ENCODE assay signal across 8 mouse cellular contexts in the genomic region with DNA sequence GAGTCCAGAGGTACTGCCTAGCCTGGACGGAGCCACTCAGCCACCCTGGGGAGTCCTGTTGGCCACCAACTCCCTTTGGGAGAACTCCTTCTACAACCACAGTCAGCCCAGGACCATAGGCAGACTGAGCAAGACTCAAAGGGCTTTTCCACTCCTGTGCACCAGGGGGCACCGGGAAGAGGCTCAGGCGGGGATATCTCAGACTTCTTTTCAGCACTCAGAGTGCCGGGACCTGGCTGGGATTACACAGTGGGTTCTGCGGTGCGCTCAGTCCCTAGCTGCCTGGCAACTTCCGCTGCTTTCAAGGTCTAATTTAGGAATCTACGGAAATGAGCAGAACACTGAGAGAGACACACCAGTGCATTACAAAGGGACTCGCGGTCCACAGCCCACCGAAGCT.
DNase-seq lines count a peak whose midpoint lies in the region; ATAC-seq and TF ChIP-seq lines count a peak whose summit lies in the region.

No protein-coding gene starts in this region.

- no peak overlapping the region for H3K9ac ChIP-seq in limb, embryonic 14.5 days (ENCODE audit: low read depth, low read length, severe bottlenecking)

- H3K36me3 ChIP-seq in hindbrain, embryonic 10.5 days = no peaks in the 10 kb centered on the region
- no peaks in the 10 kb centered on the region for H3K36me3 ChIP-seq in limb, embryonic 14.5 days (ENCODE audit: control insufficient read depth, insufficient read depth, low read length)

- peaks cover 37% of the 10 kb centered on the region for H3K4me1 ChIP-seq in hindbrain, embryonic 10.5 days (replicated peaks)
- H3K4me1 ChIP-seq in limb, embryonic 14.5 days (ENCODE audit: control insufficient read depth, insufficient read depth, low read length) = peaks cover 37% of the 10 kb centered on the region

- H3K4me3 ChIP-seq in hindbrain, embryonic 10.5 days = peak overlapping the region; percentile 23; the same call in 1 of the 2 replicates
- H3K4me3 ChIP-seq in limb, embryonic 14.5 days (replicated peaks; ENCODE audit: low read length) = peak overlapping the region; percentile 11; the same call in 1 of the 2 replicates

- peak; percentile 66; the same call in 1 of the 2 replicates for ATAC-seq in limb, embryonic 14.5 days (ENCODE audit: low FRiP score, low read depth)

- 13% methylated on average over 11 of the region's 11 CpGs for WGBS in hindbrain, embryonic 10.5 days
- WGBS in limb, embryonic 14.5 days = 9% methylated on average over 11 of the region's 11 CpGs

- peak; percentile 20 for DNase-seq in adrenal gland, postnatal 25 days
- DNase-seq in adrenal gland, adult 18-20 months (ENCODE audit: low spot score in 2 of 2) = no peak
- DNase-seq in 416B (ENCODE audit: low read depth) = peak; percentile 24
- peak; percentile 73 for DNase-seq in embryo, embryonic 9.5 days (ENCODE audit: extremely low spot score)
- peak; percentile 66 for DNase-seq in hindbrain, embryonic 10.5 days (ENCODE audit: low spot score)
- DNase-seq in limb, embryonic 14.5 days (ENCODE audit: low spot score) = peak; percentile 59
- peak; percentile 31 for DNase-seq in naive thymus-derived CD4-positive, alpha-beta T cell, adult 2 months (ENCODE audit: low read depth)
- no peak for DNase-seq in c-Kit-positive CD71-positive TER-119-positive erythroid progenitor cells, embryonic 14.5 days (ENCODE audit: low spot score)

- peak overlapping the region; percentile 66 for H3K27ac ChIP-seq in hindbrain, embryonic 10.5 days
- H3K27ac ChIP-seq in limb, embryonic 14.5 days (replicated peaks; ENCODE audit: low read depth, low read length) = no peak overlapping the region

- TF ChIP-seq POLR2A in limb, embryonic 14.5 days (IDR thresholded peaks at IDR 0.05; ENCODE audit: borderline replicate concordance, extremely low read depth, insufficient read depth, insufficient read length) = no peak

- H3K27me3 ChIP-seq in hindbrain, embryonic 10.5 days (ENCODE audit: insufficient read depth, poor library complexity, severe bottlenecking) = peaks cover 76% of the 10 kb centered on the region
- H3K27me3 ChIP-seq in limb, embryonic 14.5 days (ENCODE audit: control insufficient read depth, insufficient read depth, low read length) = peaks cover 17% of the 10 kb centered on the region; the same call in 1 of the 2 replicates

- H3K9me3 ChIP-seq in hindbrain, embryonic 10.5 days = no peaks in the 10 kb centered on the region
- no peaks in the 10 kb centered on the region for H3K9me3 ChIP-seq in limb, embryonic 14.5 days (ENCODE audit: control insufficient read depth, low read length)

- H3K4me2 ChIP-seq in limb, embryonic 14.5 days (replicated peaks; ENCODE audit: low read depth, low read length, severe bottlenecking) = peak overlapping the region; percentile 35; the same call in 1 of the 2 replicates

Comparison
In these comparisons a context has a peak if more than half of its experiments do, and no peak if none do; other contexts are left out.
1. DNase-seq: peak in adrenal gland, postnatal 25 days (single experiment), 416B (single experiment), embryo, embryonic 9.5 days (single experiment), hindbrain, embryonic 10.5 days (single experiment), limb, embryonic 14.5 days (single experiment) and naive thymus-derived CD4-positive, alpha-beta T cell, adult 2 months (single experiment); none in adrenal gland, adult 18-20 months (0 of 2) and c-Kit-positive CD71-positive TER-119-positive erythroid progenitor cells, embryonic 14.5 days (single experiment).